Mouse (Mus musculus) left cerebral cortex, postnatal 36 days (tissue): ENCODE results near the gene Vmn1r44. TPM values are rescaled to one million over a fixed set of nuclear protein-coding genes. Genes with fewer than 3 reads are reported as not detected.
"Not testable (repeated sequence)": the region's sequence is repeated elsewhere in the genome, so short reads cannot be mapped to it uniquely, and the experiment has no call there.

ENCODE experiments used
- DNase-seq, 2 experiments: peaks; one replicate each; pipeline ENCODE4 v3.0.0; 2021 to 2022; ENCODE audit warnings: low spot score in 2 of 2, mixed read lengths in 1 of 2
- intact Hi-C: fragments of 180-260 bp; cut with DNase I; formaldehyde crosslinking; loops from one replicate; pipeline ENCODE4 v1.15.1; 2025
- total RNA-seq, 2 experiments: library from RNA; stranded (reverse); gene quantifications; 2 replicates each; pipeline ENCODE4 v1.2.3; 2021

Vmn1r44 gene
- not detected for total RNA-seq

GRCm38 (mm10) chr6:89883360-89883759 lies at the start of gene Vmn1r44:
Gene Vmn1r44 (plus strand): TSS chr6:89883660.
- intact Hi-C loops, result no loop called here
- DNase-seq, result no peak

- DNase-seq, result no peak
- intact Hi-C loops, result no loop called here
These were observed 25.9 kb upstream of the Vmn1r44 start for GRCm38 (mm10) chr6:89857552-89857951.

- no peak for DNase-seq
- intact Hi-C loops, result no loop called here
These were observed 23.6 kb upstream of the Vmn1r44 start for GRCm38 (mm10) chr6:89859839-89860238.

- DNase-seq, result no peak
- intact Hi-C loops, result no loop called here
These were observed 19.7 kb upstream of the Vmn1r44 start for GRCm38 (mm10) chr6:89863792-89864191.

- no peak for DNase-seq
- intact Hi-C loops, result no loop called here
These were observed 16.2 kb upstream of the Vmn1r44 start for GRCm38 (mm10) chr6:89867276-89867675.

- no peak for DNase-seq
- intact Hi-C loops, result no loop called here
These were observed 15.5 kb upstream of the Vmn1r44 start for GRCm38 (mm10) chr6:89867976-89868375.

- intact Hi-C loops, DNase-seq: not testable (repeated sequence)
These were observed 7.1 kb upstream of the Vmn1r44 start, which contains the start of the genes Vmn1r42 and Vmn1r43 for GRCm38 (mm10) chr6:89876313-89876712. Gene Vmn1r42 (minus strand): TSS chr6:89876413. Gene Vmn1r43 (minus strand): TSS chr6:89876413.

GRCm38 (mm10) chr6:89876963-89877362 lies 6.5 kb upstream of the Vmn1r44 start:
- intact Hi-C loops, result no loop called here
- no peak for DNase-seq

- intact Hi-C loops, result no loop called here
- no peak for DNase-seq
These were observed 2.6 kb upstream of the Vmn1r44 start for GRCm38 (mm10) chr6:89880867-89881266.

- DNase-seq, result no peak
- intact Hi-C loops, result no loop called here
These were observed 352 bp downstream of the Vmn1r44 start for GRCm38 (mm10) chr6:89883812-89884211.

GRCm38 (mm10) chr6:89940498-89940897 lies 57.0 kb downstream of the Vmn1r44 start, which contains the start of gene Vmn1r45:
Gene Vmn1r45 (minus strand): TSS chr6:89940598.
- DNase-seq, intact Hi-C loops: not testable (repeated sequence)

- no peak for DNase-seq
- intact Hi-C loops, result no loop called here
These were observed 57.5 kb downstream of the Vmn1r44 start for GRCm38 (mm10) chr6:89940926-89941325.

Other genes starting within 250 kb of the Vmn1r44 start
- gene Txnrd3, start 239.7 kb upstream of the Vmn1r44 start, total RNA-seq, result 1 to 10 TPM; 3.3 to 4.6 TPM
- gene Vmn1r40, start 176.1 kb upstream of the Vmn1r44 start, total RNA-seq, result not detected
- gene Vmn1r41, start 142.9 kb upstream of the Vmn1r44 start, total RNA-seq, result not detected
- not detected for gene Vmn1r42, start 7.2 kb upstream of the Vmn1r44 start, total RNA-seq
- not detected for gene Vmn1r43, start 7.2 kb upstream of the Vmn1r44 start, total RNA-seq
- gene Vmn1r45, start 56.9 kb downstream of the Vmn1r44 start, total RNA-seq, result not detected
- gene Vmn1r46, start 85.7 kb downstream of the Vmn1r44 start, total RNA-seq, result not detected
- gene Vmn1r47, start 132.5 kb downstream of the Vmn1r44 start, total RNA-seq, result not detected
- gene Vmn1r48, start 153.2 kb downstream of the Vmn1r44 start, total RNA-seq, result not detected
- gene Vmn1r49, start 194.8 kb downstream of the Vmn1r44 start, total RNA-seq, result not detected
- gene Vmn1r50, start 217.8 kb downstream of the Vmn1r44 start, total RNA-seq, result not detected
- gene Vmn1r51, start 238.9 kb downstream of the Vmn1r44 start, total RNA-seq, result not detected